Mouse (Mus musculus) myocyte (in vitro differentiated cells): Measurements from ENCODE around the gene Adamts16.
"Not testable (repeated sequence)": the region's sequence is repeated elsewhere in the genome, so short reads cannot be mapped to it uniquely, and the experiment has no call there.

ENCODE experiments used
- CEBPB ChIP-seq: IDR thresholded peaks from 2 replicates; pipeline ENCODE4 v1.6.1; 2011; ENCODE audit warnings: mild to moderate bottlenecking, moderate library complexity; ENCODE audit not compliant: poor library complexity, insufficient read depth, severe bottlenecking
- E2F4 ChIP-seq: IDR thresholded peaks from one replicate; pipeline ENCODE4 v1.6.1; 2011; ENCODE audit warnings: mild to moderate bottlenecking, control low read depth, moderate library complexity; ENCODE audit not compliant: insufficient read depth
- MAX ChIP-seq: IDR thresholded peaks from one replicate; pipeline ENCODE4 v1.6.1; 2011; ENCODE audit warnings: low read depth, mild to moderate bottlenecking, control low read depth
- MYOD1 ChIP-seq, 3 experiments: IDR thresholded peaks; one replicate each; pipeline ENCODE4 v1.6.1; 2011; ENCODE audit warnings: control low read depth in 2 of 3, low read depth in 2 of 3, mild to moderate bottlenecking in 2 of 3, moderate library complexity in 1 of 3; ENCODE audit not compliant: insufficient read length in 2 of 3, control insufficient read depth in 1 of 3
- MYOG ChIP-seq, 3 experiments: IDR thresholded peaks; one replicate each; pipeline ENCODE4 v1.6.1; 2011; ENCODE audit warnings: control low read depth in 2 of 3, low read depth in 2 of 3, mild to moderate bottlenecking in 2 of 3; ENCODE audit not compliant: insufficient read length in 2 of 3, control insufficient read depth in 1 of 3, insufficient read depth in 1 of 3
- POLR2A ChIP-seq: IDR thresholded peaks from one replicate; pipeline ENCODE4 v1.6.1; 2011; ENCODE audit warnings: low read depth, mild to moderate bottlenecking, control low read depth, moderate library complexity; ENCODE audit not compliant: insufficient read length
- POLR2AphosphoS2 ChIP-seq: IDR thresholded peaks from one replicate; pipeline ENCODE4 v1.6.1; 2011; ENCODE audit warnings: low read depth, control low read depth; ENCODE audit not compliant: insufficient read length
- TCF12 ChIP-seq: IDR thresholded peaks from one replicate; pipeline ENCODE4 v1.6.1; 2011; ENCODE audit warnings: mild to moderate bottlenecking, control low read depth; ENCODE audit not compliant: poor library complexity, insufficient read depth, severe bottlenecking
- TCF3 ChIP-seq: IDR thresholded peaks from one replicate; pipeline ENCODE4 v1.6.1; 2011; ENCODE audit warnings: low read depth, control low read depth; ENCODE audit not compliant: insufficient read length

GRCm38 (mm10) chr13:70879971-70880370 lies 38.4 kb upstream of the Adamts16 start:
- not testable (repeated sequence) for TF ChIP-seq POLR2A; E2F4; MAX; TCF12; CEBPB; MYOD1 (IDR thresholded peaks at IDR 0.05; ENCODE audit: control insufficient read depth in 1 of 3, insufficient read length in 2 of 3, low read depth in 2 of 3); POLR2AphosphoS2; TCF3; MYOG (IDR thresholded peaks at IDR 0.05; ENCODE audit: control insufficient read depth in 1 of 3, insufficient read depth in 1 of 3, insufficient read length in 2 of 3, low read depth in 2 of 3)
